Mouse (Mus musculus): ENCODE measurements around the gene Mtmr1.
A peak's percentile ranks its signal among the peaks of the same experiment; 100 is the strongest.
"Not testable (repeated sequence)": the region's sequence is repeated elsewhere in the genome, so short reads cannot be mapped to it uniquely, and the experiment has no call there.

Mtmr1 gene

GRCm38 (mm10) chrX:71364554-71364991 lies at the start of gene Mtmr1:
Gene Mtmr1 (plus strand): TSS chrX:71364760.
- DNase-seq (ENCODE audit: low read depth, low spot score) = peak; percentile 86

- peak; percentile 69 for DNase-seq (ENCODE audit: low read depth, low spot score)
These were observed 12.5 kb upstream of the Mtmr1 start for GRCm38 (mm10) chrX:71352033-71352432.

GRCm38 (mm10) chrX:71355331-71355730 lies 9.2 kb upstream of the Mtmr1 start:
- DNase-seq (ENCODE audit: low read depth, low spot score) = no peak

GRCm38 (mm10) chrX:71361793-71362192 lies 2.8 kb upstream of the Mtmr1 start:
- DNase-seq (ENCODE audit: low read depth, low spot score) = not testable (repeated sequence)

GRCm38 (mm10) chrX:71364062-71364461 lies 498 bp upstream of the Mtmr1 start:
- DNase-seq (ENCODE audit: low read depth, low spot score) = peak; percentile 3

- DNase-seq (ENCODE audit: low read depth, low spot score) = peak; percentile 37
These were observed 451 bp downstream of the Mtmr1 start for GRCm38 (mm10) chrX:71365011-71365410.

- DNase-seq (ENCODE audit: low read depth, low spot score) = peak; percentile 17
These were observed 950 bp downstream of the Mtmr1 start for GRCm38 (mm10) chrX:71365510-71365909.

- peak; percentile 27 for DNase-seq (ENCODE audit: low read depth, low spot score)
These were observed 2.4 kb downstream of the Mtmr1 start for GRCm38 (mm10) chrX:71366973-71367372.

- no peak for DNase-seq (ENCODE audit: low read depth, low spot score)
These were observed 12.2 kb downstream of the Mtmr1 start for GRCm38 (mm10) chrX:71376781-71377180.

- peak; percentile 75 for DNase-seq (ENCODE audit: low read depth, low spot score)
These were observed 13.9 kb downstream of the Mtmr1 start for GRCm38 (mm10) chrX:71378435-71378834.

GRCm38 (mm10) chrX:71381571-71381970 lies 17.0 kb downstream of the Mtmr1 start:
- peak; percentile 67 for DNase-seq (ENCODE audit: low read depth, low spot score)

- no peak for DNase-seq (ENCODE audit: low read depth, low spot score)
These were observed 31.8 kb downstream of the Mtmr1 start for GRCm38 (mm10) chrX:71396326-71396725.

- no peak for DNase-seq (ENCODE audit: low read depth, low spot score)
These were observed 41.7 kb downstream of the Mtmr1 start for GRCm38 (mm10) chrX:71406290-71406689.

GRCm38 (mm10) chrX:71408386-71408785 lies 43.8 kb downstream of the Mtmr1 start:
- no peak for DNase-seq (ENCODE audit: low read depth, low spot score)

GRCm38 (mm10) chrX:71412776-71413175 lies 48.2 kb downstream of the Mtmr1 start:
- DNase-seq (ENCODE audit: low read depth, low spot score) = no peak

- DNase-seq (ENCODE audit: low read depth, low spot score) = no peak
These were observed 49.1 kb downstream of the Mtmr1 start for GRCm38 (mm10) chrX:71413616-71414015.

GRCm38 (mm10) chrX:71424852-71425251 lies 60.3 kb downstream of the Mtmr1 start:
- peak; percentile 44 for DNase-seq (ENCODE audit: low read depth, low spot score)

GRCm38 (mm10) chrX:71425746-71426519 lies 61.4 kb downstream of the Mtmr1 start:
- DNase-seq (ENCODE audit: low read depth, low spot score) = peak; percentile 81

- DNase-seq (ENCODE audit: low read depth, low spot score) = no peak
These were observed 62.9 kb downstream of the Mtmr1 start for GRCm38 (mm10) chrX:71427491-71427890.

GRCm38 (mm10) chrX:71430900-71431299 lies 66.3 kb downstream of the Mtmr1 start:
- no peak for DNase-seq (ENCODE audit: low read depth, low spot score)

GRCm38 (mm10) chrX:71434448-71434847 lies 69.9 kb downstream of the Mtmr1 start:
- no peak for DNase-seq (ENCODE audit: low read depth, low spot score)

- no peak for DNase-seq (ENCODE audit: low read depth, low spot score)
These were observed 70.3 kb downstream of the Mtmr1 start for GRCm38 (mm10) chrX:71434860-71435259.

GRCm38 (mm10) chrX:71435542-71435941 lies 71.0 kb downstream of the Mtmr1 start:
- DNase-seq (ENCODE audit: low read depth, low spot score) = no peak

Data from CD4-positive, CD25-positive, alpha-beta regulatory T cell, adult 2 months (primary cell).